Mouse (Mus musculus) kidney, embryonic 15.5 days (tissue): ENCODE measurements around the gene Pou2f3. TPM values are rescaled to one million over a fixed set of nuclear protein-coding genes. Genes with fewer than 3 reads are reported as not detected.

Experiments used
- ATAC-seq: fragments of 200-750 bp; cut with Nextera tagmentation; replicated peaks from 2 replicates; pipeline ENCODE4 v1.8.0; 2017; ENCODE audit warnings: moderate TSS enrichment; ENCODE audit not compliant: low FRiP score
- H3K27ac ChIP-seq: fragments of 300-500 bp; sonication (generic); 2 replicates; pipeline ENCODE4 v1.5.1; 2015; ENCODE audit warnings: mild to moderate bottlenecking, inconsistent platforms
- H3K27me3 ChIP-seq: fragments of 300-500 bp; sonication (generic); 2 replicates; pipeline ENCODE4 v1.6.1; 2015; ENCODE audit warnings: inconsistent platforms
- H3K36me3 ChIP-seq: fragments of 300-500 bp; sonication (generic); 2 replicates; pipeline ENCODE4 v1.6.1; 2015; ENCODE audit warnings: inconsistent platforms
- H3K4me1 ChIP-seq: fragments of 300-500 bp; sonication (generic); 2 replicates; pipeline ENCODE4 v1.6.1; 2015; ENCODE audit warnings: inconsistent platforms
- H3K4me2 ChIP-seq: fragments of 300-500 bp; sonication (generic); 2 replicates; pipeline ENCODE4 v1.6.1; 2015; ENCODE audit warnings: moderate library complexity, mild to moderate bottlenecking, inconsistent platforms
- H3K4me3 ChIP-seq: fragments of 300-500 bp; sonication (generic); replicated peaks from 2 replicates; pipeline ENCODE4 v1.5.1; 2015; ENCODE audit warnings: mild to moderate bottlenecking, inconsistent platforms
- H3K9ac ChIP-seq: fragments of 300-500 bp; sonication (generic); 2 replicates; pipeline ENCODE4 v1.6.1; 2015; ENCODE audit warnings: mild to moderate bottlenecking, inconsistent platforms
- H3K9me3 ChIP-seq: fragments of 300-500 bp; sonication (generic); replicated peaks from 2 replicates; pipeline ENCODE4 v1.6.1; 2016; ENCODE audit warnings: inconsistent platforms
- WGBS: fragments of 180-500 bp; shearing (Covaris S2); methylation state at CpG from one replicate; pipeline ENCODE4 v1.1.7; 2015; ENCODE audit warnings: mixed read lengths; 5-methylcytosine and 5-hydroxymethylcytosine counted together
- polyA plus RNA-seq: library from polyadenylated mRNA; unstranded; fragments of >200 nt; fragmentation: Nextera tagmentation; extraction: Ambion mirVana; gene quantifications from 2 replicates; pipeline ENCODE4 v1.2.1, GENCODE M21; 2015

The Pou2f3 gene
- polyA plus RNA-seq, 1 experiment from 2014 or later: not detected

DNA sequence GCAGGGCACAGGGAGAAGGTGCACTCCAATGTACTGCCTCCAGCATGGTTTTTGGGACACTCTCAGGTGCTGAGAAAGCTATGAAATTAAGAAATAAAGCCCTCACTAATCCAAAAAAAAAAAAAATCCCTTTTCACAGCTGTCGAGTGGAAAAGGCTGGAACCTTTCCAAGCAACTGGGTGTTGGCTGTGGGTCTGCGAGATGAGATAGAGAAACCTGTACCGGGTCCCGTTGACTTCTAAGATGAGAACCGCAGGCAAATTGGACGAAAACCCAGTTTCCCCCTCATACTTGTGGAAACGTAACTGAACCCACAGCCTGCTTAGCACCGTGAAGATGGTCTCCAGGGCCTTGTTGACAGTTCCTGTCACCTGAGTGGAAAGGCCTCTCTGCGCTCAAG lies 59.2 kb downstream of the Pou2f3 start:
- ATAC-seq: no peak
- Histone ChIP-seq H3K27ac (no peak overlapping the region), H3K9me3 (no peaks in the 10 kb centered on the region), H3K4me2 (no peak overlapping the region), H3K36me3 (no peaks in the 10 kb centered on the region), H3K4me3 (no peak overlapping the region), H3K9ac (no peak overlapping the region), H3K4me1 (peaks cover 9% of the 10 kb centered on the region), H3K27me3 (peaks cover 10% of the 10 kb centered on the region; the same call in 1 of the 2 replicates)
- WGBS: 68% methylated on average over 9 of the region's 9 CpGs

- Histone ChIP-seq H3K4me1 (peaks cover 9% of the 10 kb centered on the region), H3K27me3 (peaks cover 7% of the 10 kb centered on the region; the same call in 1 of the 2 replicates), H3K27ac (no peak overlapping the region), H3K9ac (no peak overlapping the region), H3K36me3 (no peaks in the 10 kb centered on the region), H3K9me3 (no peaks in the 10 kb centered on the region), H3K4me3 (no peak overlapping the region), H3K4me2 (no peak overlapping the region)
- 36% methylated on average over 10 of the region's 10 CpGs for WGBS
- ATAC-seq: no peak
These were observed 60.1 kb downstream of the Pou2f3 start for GRCm38 (mm10) chr9:43150075-43150474.

GRCm38 (mm10) chr9:43149498-43149897 lies 60.7 kb downstream of the Pou2f3 start:
- no peak overlapping the region for H3K4me3 ChIP-seq
- 86% methylated on average over 3 of the region's 3 CpGs for WGBS
- H3K4me2 ChIP-seq: no peak overlapping the region
- no peak for ATAC-seq
- H3K36me3 ChIP-seq: no peaks in the 10 kb centered on the region
- H3K4me1 ChIP-seq: peaks cover 9% of the 10 kb centered on the region
- no peak overlapping the region for H3K27ac ChIP-seq
- 0 out of 2 replicates have a peak, but pooled peaks cover 6% of the 10 kb centered on the region for H3K27me3 ChIP-seq
- no peaks in the 10 kb centered on the region for H3K9me3 ChIP-seq
- no peak overlapping the region for H3K9ac ChIP-seq

DNA sequence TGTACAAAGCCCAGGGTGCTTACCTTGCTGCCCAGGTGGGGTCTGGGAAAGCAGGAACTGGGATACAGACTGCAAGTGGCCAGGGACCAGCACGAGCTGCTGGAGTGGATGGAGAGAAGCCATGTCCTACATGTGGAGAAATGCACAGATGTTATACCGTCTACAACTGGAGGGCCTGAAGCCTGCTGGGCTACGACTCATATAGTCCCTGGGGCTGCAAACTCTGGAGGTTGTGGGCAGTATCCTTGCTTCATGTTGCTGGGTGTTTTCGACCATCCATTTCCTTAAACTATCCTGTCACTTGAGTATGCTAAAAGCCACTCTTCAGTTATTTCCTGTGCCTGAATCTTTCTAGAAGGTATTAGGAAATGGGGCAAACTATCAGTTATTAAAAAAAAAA lies 65.0 kb downstream of the Pou2f3 start:
- Histone ChIP-seq H3K4me3 (no peak overlapping the region), H3K9ac (no peak overlapping the region), H3K27me3 (no peaks in the 10 kb centered on the region), H3K27ac (no peak overlapping the region), H3K4me1 (peaks cover 4% of the 10 kb centered on the region), H3K36me3 (no peaks in the 10 kb centered on the region), H3K9me3 (no peaks in the 10 kb centered on the region), H3K4me2 (no peak overlapping the region)
- 85% methylated on average over 4 of the region's 4 CpGs for WGBS
- no peak for ATAC-seq

DNA sequence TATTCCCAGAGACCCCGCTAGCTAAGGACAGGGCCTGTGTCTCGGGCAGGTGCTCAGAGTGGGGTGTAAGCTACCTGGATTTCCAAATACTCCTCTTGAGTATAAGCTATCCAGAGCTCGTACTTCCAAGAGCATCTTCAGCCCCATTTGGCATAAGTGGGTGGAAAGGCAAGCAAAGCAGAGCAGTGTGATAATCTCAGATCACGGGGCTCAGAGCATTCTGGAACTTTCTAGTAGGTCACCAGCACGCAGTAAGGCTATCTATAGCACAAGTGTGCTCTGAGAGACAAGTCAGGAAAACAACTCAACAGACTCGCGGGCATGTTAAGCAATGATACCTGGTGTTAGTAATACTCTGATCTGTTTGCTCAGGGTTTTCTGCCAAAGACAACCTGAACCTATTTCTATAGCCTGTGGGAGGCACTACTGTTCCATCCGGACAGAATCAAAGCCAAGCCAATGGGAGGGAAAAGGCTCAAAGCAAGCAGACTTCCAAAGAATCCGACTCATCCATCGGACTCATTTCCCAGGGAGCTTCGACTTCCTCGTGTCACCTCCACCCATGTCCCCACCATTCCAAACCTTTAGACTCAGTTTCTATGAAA lies 65.9 kb downstream of the Pou2f3 start:
- WGBS: 65% methylated on average over 12 of the region's 12 CpGs
- Histone ChIP-seq H3K4me2 (no peak overlapping the region), H3K36me3 (no peaks in the 10 kb centered on the region), H3K27me3 (no peaks in the 10 kb centered on the region), H3K9ac (no peak overlapping the region), H3K9me3 (no peaks in the 10 kb centered on the region), H3K4me3 (no peak overlapping the region), H3K27ac (no peak overlapping the region), H3K4me1 (no peaks in the 10 kb centered on the region)
- ATAC-seq: no peak

DNA sequence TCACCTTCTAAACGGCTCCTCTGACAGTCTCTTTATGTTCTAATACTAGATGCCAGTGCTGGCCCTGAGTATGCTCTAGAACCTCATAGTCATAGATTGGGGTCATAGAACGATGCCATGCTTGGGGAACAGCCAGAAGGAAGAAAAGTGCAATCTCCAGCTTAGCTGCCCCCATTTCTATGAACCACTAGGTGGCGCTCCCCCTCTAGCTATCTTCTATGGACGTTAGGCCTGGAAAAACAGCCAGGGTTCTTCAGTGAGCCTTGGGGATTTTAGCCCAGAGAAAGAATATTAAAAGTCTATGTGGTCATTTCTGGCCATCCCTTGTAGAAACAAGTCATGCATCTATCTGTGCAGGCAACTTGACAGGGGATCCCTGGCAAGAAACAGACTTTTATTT lies 68.3 kb downstream of the Pou2f3 start:
- no peak; the same call in 1 of the 2 replicates for ATAC-seq
- H3K9ac ChIP-seq: no peak overlapping the region
- H3K9me3 ChIP-seq: no peaks in the 10 kb centered on the region
- H3K27me3 ChIP-seq: no peaks in the 10 kb centered on the region
- WGBS: 3% methylated on average over 4 of the region's 4 CpGs
- H3K4me1 ChIP-seq: peaks cover 6% of the 10 kb centered on the region; the same call in 1 of the 2 replicates
- no peaks in the 10 kb centered on the region for H3K36me3 ChIP-seq
- H3K4me2 ChIP-seq: no peak overlapping the region
- H3K4me3 ChIP-seq: no peak overlapping the region
- no peak overlapping the region for H3K27ac ChIP-seq

GRCm38 (mm10) chr9:43133525-43133924 lies 76.6 kb downstream of the Pou2f3 start:
- no peaks in the 10 kb centered on the region for H3K36me3 ChIP-seq
- WGBS: 75% methylated on average over 3 of the region's 3 CpGs

DNA sequence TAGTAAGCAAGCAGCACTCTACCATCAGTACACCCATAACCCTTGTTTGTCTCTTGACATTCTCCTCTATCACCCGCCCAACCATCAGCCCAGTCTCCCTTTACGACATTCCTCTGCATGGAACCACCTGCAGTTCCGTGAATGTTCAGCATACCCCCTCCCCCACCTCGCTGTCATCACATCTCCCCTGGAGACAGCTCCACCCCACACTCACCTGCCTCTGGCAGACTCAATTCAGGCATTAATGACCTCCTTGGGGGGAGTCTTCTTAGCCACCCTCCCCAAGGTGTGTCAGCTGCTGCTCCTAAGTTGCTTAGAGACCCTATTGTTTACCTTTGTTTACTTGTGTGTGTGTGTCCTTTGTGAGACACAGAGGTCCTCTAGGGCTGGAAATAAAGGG lies 77.8 kb downstream of the Pou2f3 start:
- no peaks in the 10 kb centered on the region for H3K36me3 ChIP-seq
- no peak overlapping the region for H3K4me2 ChIP-seq
- ATAC-seq: no peak
- no peak overlapping the region for H3K9ac ChIP-seq
- H3K4me3 ChIP-seq: no peak overlapping the region
- peaks cover 22% of the 10 kb centered on the region for H3K4me1 ChIP-seq
- H3K27me3 ChIP-seq: no peaks in the 10 kb centered on the region
- 33% methylated on average over 4 of the region's 4 CpGs for WGBS
- H3K27ac ChIP-seq: no peak overlapping the region
- no peaks in the 10 kb centered on the region for H3K9me3 ChIP-seq

More at GRCm38 (mm10) chr9:43133525-43133924, 76.6 kb downstream of the Pou2f3 start:
- Histone ChIP-seq H3K27me3 (no peaks in the 10 kb centered on the region), H3K9me3 (no peaks in the 10 kb centered on the region), H3K4me3 (no peak overlapping the region), H3K27ac (no peak overlapping the region), H3K4me2 (no peak overlapping the region), H3K4me1 (peaks cover 24% of the 10 kb centered on the region), H3K9ac (no peak overlapping the region)
- ATAC-seq: no peak

DNA sequence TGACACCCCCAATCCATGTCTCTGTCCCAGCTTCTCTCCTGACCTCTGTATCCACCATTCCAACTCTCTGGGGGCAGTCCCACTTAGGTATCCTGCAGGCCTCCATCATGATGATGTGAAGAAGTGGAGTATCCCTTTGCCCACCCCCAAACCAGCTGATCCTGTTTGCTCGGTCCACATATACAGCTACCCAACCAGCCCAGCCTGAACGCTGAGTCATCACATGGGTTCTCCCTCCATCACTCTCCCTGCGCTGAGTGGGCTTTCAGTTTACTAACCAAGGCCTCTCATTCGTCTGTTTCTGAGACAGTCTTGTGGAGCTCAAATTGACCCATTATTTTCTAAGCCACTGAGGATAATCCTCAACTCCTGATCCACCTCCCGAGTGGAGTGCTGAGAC lies 78.2 kb downstream of the Pou2f3 start:
- WGBS: 69% methylated on average over 5 of the region's 5 CpGs

DNA sequence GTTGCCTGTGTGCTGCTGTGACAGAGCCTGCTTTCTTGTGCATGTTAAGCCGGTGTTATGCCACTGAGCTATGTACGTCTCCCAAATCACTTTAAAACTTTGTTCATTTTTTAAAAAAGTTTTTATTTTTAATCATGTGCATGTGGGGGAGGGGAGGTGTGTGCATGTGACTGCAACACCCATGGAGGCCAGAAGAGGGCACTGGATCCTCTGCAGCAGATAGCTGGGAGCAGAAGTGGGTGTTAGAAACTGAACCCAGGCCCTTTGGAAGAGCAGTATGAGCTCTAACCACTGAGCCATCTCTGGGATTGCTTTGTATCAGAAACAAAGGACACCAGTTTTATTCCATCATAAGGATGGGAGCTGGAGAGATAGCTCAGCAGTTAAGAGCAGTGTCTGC lies 79.5 kb downstream of the Pou2f3 start:
- Histone ChIP-seq H3K27ac (no peak overlapping the region), H3K4me1 (peaks cover 18% of the 10 kb centered on the region), H3K9me3 (no peaks in the 10 kb centered on the region), H3K27me3 (no peaks in the 10 kb centered on the region), H3K4me3 (no peak overlapping the region), H3K36me3 (no peaks in the 10 kb centered on the region), H3K9ac (no peak overlapping the region), H3K4me2 (no peak overlapping the region)
- 90% methylated on average over 2 of the region's 2 CpGs for WGBS
- no peak for ATAC-seq

More for the DNA sequence above, 78.2 kb downstream of the Pou2f3 start:
- Histone ChIP-seq H3K9me3 (no peaks in the 10 kb centered on the region), H3K27me3 (no peaks in the 10 kb centered on the region), H3K4me2 (no peak overlapping the region), H3K36me3 (no peaks in the 10 kb centered on the region), H3K27ac (no peak overlapping the region), H3K4me3 (no peak overlapping the region), H3K4me1 (peaks cover 18% of the 10 kb centered on the region), H3K9ac (no peak overlapping the region)
- 0 out of 2 replicates have a peak, but pooled peaks have one; percentile 33 for ATAC-seq

GRCm38 (mm10) chr9:43127101-43127787 lies 82.9 kb downstream of the Pou2f3 start:
- no peaks in the 10 kb centered on the region for H3K27me3 ChIP-seq
- H3K27ac ChIP-seq: no peak overlapping the region
- peaks cover 15% of the 10 kb centered on the region for H3K4me1 ChIP-seq
- no peaks in the 10 kb centered on the region for H3K36me3 ChIP-seq
- H3K4me2 ChIP-seq: no peak overlapping the region
- no peak overlapping the region for H3K4me3 ChIP-seq
- 74% methylated on average over 10 of the region's 10 CpGs for WGBS
- no peak for ATAC-seq
- H3K9me3 ChIP-seq: no peaks in the 10 kb centered on the region
- no peak overlapping the region for H3K9ac ChIP-seq

DNA sequence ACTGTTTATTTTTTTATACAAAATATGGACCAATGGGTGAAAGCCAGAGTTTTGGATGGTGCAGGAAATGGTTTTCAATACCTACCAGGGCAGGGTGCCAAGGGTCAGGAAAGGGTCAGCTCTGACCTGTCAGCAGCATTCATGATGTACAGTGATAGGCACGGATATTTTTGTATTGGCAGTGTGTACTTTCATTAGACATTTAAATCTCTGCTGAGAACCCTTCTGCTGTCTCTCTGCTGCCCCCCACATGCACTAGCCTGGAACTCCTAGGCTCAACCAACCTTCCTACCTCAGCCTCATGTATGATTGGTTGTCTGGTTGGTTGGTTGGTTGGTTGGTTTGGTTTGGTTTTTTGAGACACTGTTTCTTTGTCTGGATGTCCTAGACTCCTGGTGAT lies 87.8 kb downstream of the Pou2f3 start:
- no peak overlapping the region for H3K27ac ChIP-seq
- H3K9ac ChIP-seq: no peak overlapping the region
- no peak for ATAC-seq
- H3K36me3 ChIP-seq: no peaks in the 10 kb centered on the region
- H3K4me3 ChIP-seq: no peak overlapping the region
- no peaks in the 10 kb centered on the region for H3K4me1 ChIP-seq
- H3K9me3 ChIP-seq: no peaks in the 10 kb centered on the region
- WGBS: 36% methylated on average over 1 of the region's 1 CpGs
- no peaks in the 10 kb centered on the region for H3K27me3 ChIP-seq
- no peak overlapping the region for H3K4me2 ChIP-seq
